Mouse (Mus musculus) ES-E14 (cell line): ENCODE data around the gene Pnmal1.

Experiments
- CHD2 ChIP-seq: IDR thresholded peaks from 2 replicates; pipeline ENCODE4 v1.6.1; 2014; ENCODE audit warnings: mild to moderate bottlenecking, low read depth, low read length, inconsistent platforms
- ZNF384 ChIP-seq: IDR thresholded peaks from 2 replicates; pipeline ENCODE4 v1.6.1; 2012; ENCODE audit warnings: low read depth, low read length, inconsistent platforms

DNA sequence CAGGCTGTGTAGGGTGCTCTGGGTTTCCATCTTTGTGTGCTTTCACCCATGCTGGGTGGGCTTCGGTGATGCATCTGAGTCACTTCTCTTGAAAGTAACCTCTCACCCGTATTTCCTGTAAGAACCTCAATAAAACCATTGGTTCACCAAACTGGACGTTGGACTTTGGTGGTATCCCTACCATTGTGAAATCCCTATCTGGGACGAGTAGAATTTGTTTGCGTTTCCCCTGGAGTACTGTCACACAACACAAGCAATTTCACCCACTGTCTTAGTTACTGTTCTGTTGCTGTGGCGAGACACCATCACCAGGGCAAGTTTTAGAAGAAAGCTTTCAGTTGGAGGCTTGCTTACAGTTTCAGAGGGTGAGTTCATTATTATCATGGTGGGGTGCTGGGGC lies 8.9 kb downstream of the Pnmal1 start:
- TF ChIP-seq CHD2 (no peak), ZNF384 (no peak)
